8 mouse cellular contexts compared by ENCODE assay signal in the genomic region with DNA sequence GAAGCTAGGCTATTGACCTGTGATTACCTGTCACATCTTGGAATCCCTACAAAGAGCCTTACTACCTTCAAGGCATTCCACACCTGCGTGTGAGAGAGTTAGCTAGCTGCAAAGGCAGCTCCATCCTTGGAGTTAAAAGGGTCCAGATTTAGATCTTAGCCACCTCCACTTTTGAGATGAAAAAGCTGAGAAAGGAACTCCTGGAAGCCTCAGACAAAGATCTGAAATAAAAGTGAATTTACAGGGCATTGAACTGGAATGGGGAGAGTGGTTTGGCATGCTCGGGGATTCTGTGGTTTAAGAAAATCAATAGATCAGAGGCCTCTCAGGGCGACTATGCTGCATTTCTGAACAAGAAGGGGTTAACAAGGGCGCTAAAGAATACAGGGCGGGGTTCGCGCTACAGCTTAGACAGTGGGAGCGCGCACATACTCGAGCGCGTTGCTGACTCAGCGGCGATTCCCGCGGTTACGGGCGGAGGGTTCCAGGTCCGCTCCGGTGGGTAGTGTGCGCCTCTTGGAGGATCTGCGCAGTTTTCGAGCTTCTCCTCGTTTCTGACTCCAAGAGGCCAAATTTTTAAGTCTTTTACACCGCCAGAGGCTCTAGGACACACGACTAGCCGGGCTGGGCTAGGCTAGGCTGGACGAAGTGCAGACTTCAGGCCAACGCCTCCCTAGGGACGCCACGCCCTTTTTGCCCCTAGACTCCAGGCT. TPM values are rescaled to one million over a fixed set of nuclear protein-coding genes. Genes with fewer than 3 reads are reported as not detected.
DNase-seq lines count a peak whose midpoint lies in the region; ATAC-seq and TF ChIP-seq lines count a peak whose summit lies in the region.

No protein-coding gene starts in this region.

- in situ Hi-C loops in CH12.LX (cut with MboI; ENCODE audit: low pct_ligation_motif_present, low pct_unique_long_range_greater_than_20kb, low sequenced_read_pairs), result loop anchor here (5.0 kb wide), 1 partner anchor 35 kb away; no protein-coding TSS in a partner anchor

- peak; percentile 85 for DNase-seq in CH12.LX (ENCODE audit: extremely low read depth)
- DNase-seq in adrenal gland, postnatal 10 days, result peak; percentile 81
- peak; percentile 69 for DNase-seq in fibroblast of lung, adult 2 months (ENCODE audit: low read depth)
- peak; percentile 76 to 89 for DNase-seq in kidney, postnatal 25 days
- no peak for DNase-seq in liver, postnatal 0 days
- DNase-seq in neural tube, embryonic 11.5 days (ENCODE audit: low spot score), result peak; percentile 82
- DNase-seq in urinary bladder, postnatal 36 days (ENCODE audit: low spot score in 2 of 2), result peak; percentile 70 to 78

- H3K27me3 ChIP-seq in CH12.LX (replicated peaks), result peaks cover 9% of the 10 kb centered on the region
- H3K27me3 ChIP-seq in heart, embryonic 16.5 days (ENCODE audit: control insufficient read depth, insufficient read depth, low read length), result peaks cover 16% of the 10 kb centered on the region
- peaks cover 95% of the 10 kb centered on the region for H3K27me3 ChIP-seq in liver, postnatal 0 days (ENCODE audit: insufficient read depth, low read length)
- peaks cover 68% of the 10 kb centered on the region for H3K27me3 ChIP-seq in neural tube, embryonic 11.5 days (ENCODE audit: control insufficient read depth, insufficient read depth, low read length)

- peak; percentile 50 for ATAC-seq in heart, embryonic 16.5 days (replicated peaks; ENCODE audit: extremely low read depth, insufficient read depth, low FRiP score)
- peak; percentile 35 for ATAC-seq in liver, postnatal 0 days
- ATAC-seq in neural tube, embryonic 11.5 days (ENCODE audit: insufficient read depth, low FRiP score, low TSS enrichment), result peak; percentile 31; the same call in 1 of the 2 replicates

- H3K27ac ChIP-seq in CH12.LX (ENCODE audit: insufficient read depth, low read depth), result peak overlapping the region; percentile 71
- peak overlapping the region; percentile 93 for H3K27ac ChIP-seq in heart, embryonic 16.5 days (ENCODE audit: low read length)
- peak overlapping the region; percentile 35; the same call in 1 of the 2 replicates for H3K27ac ChIP-seq in liver, postnatal 0 days (ENCODE audit: low read depth)
- H3K27ac ChIP-seq in neural tube, embryonic 11.5 days (ENCODE audit: low read depth, low read length), result peak overlapping the region; percentile 57; the same call in 1 of the 2 replicates

- TF ChIP-seq RAD21 in CH12.LX (IDR thresholded peaks at IDR 0.05; ENCODE audit: low read depth, low read length), result peak; percentile 3; the same call in 1 of the 2 replicates

- H3K36me3 ChIP-seq in CH12.LX (replicated peaks in 1 of 2; ENCODE audit: control insufficient read depth in 1 of 2, insufficient read depth in 1 of 2, low read length in 1 of 2), result peaks cover 12 to 14% of the 10 kb centered on the region in 2 experiments
- H3K36me3 ChIP-seq in heart, embryonic 16.5 days (ENCODE audit: control insufficient read depth, insufficient read depth), result peaks cover 14% of the 10 kb centered on the region
- H3K36me3 ChIP-seq in liver, postnatal 0 days (replicated peaks; ENCODE audit: insufficient read depth, low read length), result peaks cover 6% of the 10 kb centered on the region; the same call in 1 of the 2 replicates
- no peaks in the 10 kb centered on the region for H3K36me3 ChIP-seq in neural tube, embryonic 11.5 days (ENCODE audit: control insufficient read depth, insufficient read depth, low read length)

- peak overlapping the region; percentile 44 to 53 (median 48) for H3K4me3 ChIP-seq in CH12.LX (replicated peaks in 1 of 3; ENCODE audit: low read depth in 2 of 3, low read length in 2 of 3, poor library complexity in 1 of 3)
- H3K4me3 ChIP-seq in heart, embryonic 16.5 days (ENCODE audit: low read length), result peak overlapping the region; percentile 65
- peak overlapping the region; percentile 63 for H3K4me3 ChIP-seq in liver, postnatal 0 days (ENCODE audit: low read depth, low read length)
- H3K4me3 ChIP-seq in neural tube, embryonic 11.5 days (ENCODE audit: low read depth, low read length), result peak overlapping the region; percentile 40

- H3K4me2 ChIP-seq in CH12.LX (ENCODE audit: insufficient read depth, low read depth, poor library complexity, severe bottlenecking), result peak overlapping the region; percentile 87
- peak overlapping the region; percentile 80 for H3K4me2 ChIP-seq in heart, embryonic 16.5 days (ENCODE audit: low read depth, low read length)
- H3K4me2 ChIP-seq in liver, postnatal 0 days (ENCODE audit: low read depth, low read length), result peak overlapping the region; percentile 82
- H3K4me2 ChIP-seq in neural tube, embryonic 11.5 days (ENCODE audit: low read depth), result peak overlapping the region; percentile 66

- peaks cover 10% of the 10 kb centered on the region; the same call in 1 of the 2 replicates for H3K79me2 ChIP-seq in CH12.LX (replicated peaks; ENCODE audit: control insufficient read depth, extremely low read depth, insufficient read depth, poor library complexity, severe bottlenecking)

- no peak for TF ChIP-seq CTCF in CH12.LX (conservative IDR thresholded peaks at IDR 0.05 in 1 of 2, IDR thresholded peaks at IDR 0.05 in 1 of 2; ENCODE audit: low read depth in 2 of 2, low read length in 2 of 2)
- no peak for TF ChIP-seq CTCF in liver, postnatal 0 days (IDR thresholded peaks at IDR 0.05; ENCODE audit: low read depth)

- peaks cover 3 to 56% of the 10 kb centered on the region in 2 experiments; a peak in 3 of 4 replicates for H3K4me1 ChIP-seq in CH12.LX (ENCODE audit: control insufficient read depth in 1 of 2, insufficient read depth in 2 of 2)
- H3K4me1 ChIP-seq in heart, embryonic 16.5 days (ENCODE audit: control insufficient read depth, insufficient read depth, low read length), result peaks cover 59% of the 10 kb centered on the region
- H3K4me1 ChIP-seq in liver, postnatal 0 days (ENCODE audit: insufficient read depth), result peaks cover 54% of the 10 kb centered on the region
- H3K4me1 ChIP-seq in neural tube, embryonic 11.5 days (ENCODE audit: control insufficient read depth, insufficient read depth, low read length), result peaks cover 19% of the 10 kb centered on the region

- dilution Hi-C loops in CH12.LX (cut with MboI; ENCODE audit: extremely low pct_ligation_motif_present, extremely low pct_unique_long_range_greater_than_20kb, low sequenced_read_pairs), result no loop called here

- no peaks in the 10 kb centered on the region for H3K9me3 ChIP-seq in CH12.LX (replicated peaks; ENCODE audit: low read length)
- no peaks in the 10 kb centered on the region for H3K9me3 ChIP-seq in heart, embryonic 16.5 days (replicated peaks; ENCODE audit: control insufficient read depth, low read length)
- H3K9me3 ChIP-seq in liver, postnatal 0 days (ENCODE audit: low read length), result no peaks in the 10 kb centered on the region
- H3K9me3 ChIP-seq in neural tube, embryonic 11.5 days (ENCODE audit: control insufficient read depth, low read length), result no peaks in the 10 kb centered on the region

- WGBS in heart, embryonic 16.5 days, result under 1% methylated on average over 31 of the region's 31 CpGs
- WGBS in liver, postnatal 0 days (ENCODE audit: insufficient replicate concordance), result under 1% methylated on average over 31 of the region's 31 CpGs
- WGBS in neural tube, embryonic 11.5 days, result under 1% methylated on average over 31 of the region's 31 CpGs

- peak; percentile 13; the same call in 1 of the 2 replicates for TF ChIP-seq EP300 in CH12.LX (IDR thresholded peaks at IDR 0.05; ENCODE audit: low read length)
- no peak for TF ChIP-seq EP300 in liver, postnatal 0 days (IDR thresholded peaks at IDR 0.05; ENCODE audit: low read depth)

- TF ChIP-seq POLR2A in CH12.LX (IDR thresholded peaks at IDR 0.05; ENCODE audit: low read depth, low read length), result peak; percentile 59; the same call in 1 of the 2 replicates

- H3K9ac ChIP-seq in CH12.LX (ENCODE audit: insufficient read depth, low read depth), result peak overlapping the region; percentile 50
- H3K9ac ChIP-seq in heart, embryonic 16.5 days (ENCODE audit: low read length), result peak overlapping the region; percentile 76
- peak overlapping the region; percentile 54 for H3K9ac ChIP-seq in liver, postnatal 0 days (replicated peaks)
- peak overlapping the region; percentile 35 for H3K9ac ChIP-seq in neural tube, embryonic 11.5 days (ENCODE audit: low read length)

RNA-seq across cellular contexts. Expression of gene Plekhh3, which starts 0.7 kb away (rescaled TPM):
- total RNA-seq in CH12.LX (2012; rRNA removed), result 16.3 and 20.3 TPM in 2 replicates
- 2.8 and 2.9 TPM in 2 replicates for total RNA-seq in CH12.LX (2014; rRNA removed)
- 3.7 and 5.0 TPM in 2 replicates for polyA plus RNA-seq in CH12.LX (2012; ENCODE audit: insufficient read length, low read depth)
- 10 to 100 TPM; 26.2 to 40.8 TPM for total RNA-seq in adrenal gland, postnatal 10 days (2021)
- 8.7 and 11.5 TPM in 2 replicates for polyA plus RNA-seq in heart, embryonic 16.5 days (2015; fragmentation: Nextera tagmentation; extraction: Ambion mirVana)
- polyA plus RNA-seq in liver, postnatal 0 days (2015; fragmentation: Nextera tagmentation; extraction: Ambion mirVana), result 1.6 and 3.4 TPM in 2 replicates
- polyA plus RNA-seq in neural tube, embryonic 11.5 days (2014; fragmentation: Nextera tagmentation; extraction: Ambion mirVana), result 9.2 and 11.8 TPM in 2 replicates

RNA-seq across cellular contexts. Expression of gene Cntnap1, which starts 1.6 kb away (rescaled TPM):
- total RNA-seq in CH12.LX (2012; rRNA removed) (15.6 and 16.7 TPM in 2 replicates), CH12.LX (2014; rRNA removed) (3.6 and 4.4 TPM in 2 replicates)
- 17.9 and 19.5 TPM in 2 replicates for polyA plus RNA-seq in CH12.LX (2012; ENCODE audit: insufficient read length, low read depth)
- total RNA-seq in adrenal gland, postnatal 10 days (2021), result 10 to 100 TPM; 12.1 to 15.9 TPM
- 0.89 and 1.0 TPM in 2 replicates for polyA plus RNA-seq in heart, embryonic 16.5 days (2015; fragmentation: Nextera tagmentation; extraction: Ambion mirVana)
- 1.4 and 1.5 TPM in 2 replicates for polyA plus RNA-seq in liver, postnatal 0 days (2015; fragmentation: Nextera tagmentation; extraction: Ambion mirVana)
- 0.94 and 1.0 TPM in 2 replicates for polyA plus RNA-seq in neural tube, embryonic 11.5 days (2014; fragmentation: Nextera tagmentation; extraction: Ambion mirVana)

RNA-seq across cellular contexts. Expression of gene Ccr10, which starts 3.4 kb away (rescaled TPM):
- total RNA-seq in CH12.LX (2012; rRNA removed) (29.6 and 58.7 TPM in 2 replicates), CH12.LX (2014; rRNA removed) (14.1 and 17.2 TPM in 2 replicates)
- 12.3 TPM in 2 replicates for polyA plus RNA-seq in CH12.LX (2012; ENCODE audit: insufficient read length, low read depth)
- under 1 TPM; 0.78 to 1.00 TPM for total RNA-seq in adrenal gland, postnatal 10 days (2021)
- polyA plus RNA-seq in heart, embryonic 16.5 days (2015; fragmentation: Nextera tagmentation; extraction: Ambion mirVana), result 0.16 and 0.60 TPM in 2 replicates
- polyA plus RNA-seq in liver, postnatal 0 days (2015; fragmentation: Nextera tagmentation; extraction: Ambion mirVana), result 0.09 TPM in 2 replicates
- 0.14 and 0.44 TPM in 2 replicates for polyA plus RNA-seq in neural tube, embryonic 11.5 days (2014; fragmentation: Nextera tagmentation; extraction: Ambion mirVana)

RNA-seq across cellular contexts. Expression of gene Tubg2, which starts 16.2 kb away (rescaled TPM):
- total RNA-seq in CH12.LX (2012; rRNA removed), result 3.1 and 4.7 TPM in 2 replicates
- 1.2 and 2.1 TPM in 2 replicates for total RNA-seq in CH12.LX (2014; rRNA removed)
- polyA plus RNA-seq in CH12.LX (2012; ENCODE audit: insufficient read length, low read depth), result 8.7 and 10.5 TPM in 2 replicates
- total RNA-seq in adrenal gland, postnatal 10 days (2021), result 1 to 10 TPM; 6.9 to 7.2 TPM
- 3.0 and 3.3 TPM in 2 replicates for polyA plus RNA-seq in heart, embryonic 16.5 days (2015; fragmentation: Nextera tagmentation; extraction: Ambion mirVana)
- 0.12 and 0.22 TPM in 2 replicates for polyA plus RNA-seq in liver, postnatal 0 days (2015; fragmentation: Nextera tagmentation; extraction: Ambion mirVana)
- 6.2 and 6.9 TPM in 2 replicates for polyA plus RNA-seq in neural tube, embryonic 11.5 days (2014; fragmentation: Nextera tagmentation; extraction: Ambion mirVana)

RNA-seq across cellular contexts. Expression of gene Tubg1, which starts 52.1 kb away (rescaled TPM):
- 108 and 116 TPM in 2 replicates for total RNA-seq in CH12.LX (2012; rRNA removed)
- total RNA-seq in CH12.LX (2014; rRNA removed), result 53.7 and 57.4 TPM in 2 replicates
- polyA plus RNA-seq in CH12.LX (2012; ENCODE audit: insufficient read length, low read depth), result 182 and 190 TPM in 2 replicates
- total RNA-seq in adrenal gland, postnatal 10 days (2021), result 10 to 100 TPM; 42.6 to 44.6 TPM
- 70.9 and 72.6 TPM in 2 replicates for polyA plus RNA-seq in heart, embryonic 16.5 days (2015; fragmentation: Nextera tagmentation; extraction: Ambion mirVana)
- polyA plus RNA-seq in liver, postnatal 0 days (2015; fragmentation: Nextera tagmentation; extraction: Ambion mirVana), result 19.0 and 20.8 TPM in 2 replicates
- 111 and 116 TPM in 2 replicates for polyA plus RNA-seq in neural tube, embryonic 11.5 days (2014; fragmentation: Nextera tagmentation; extraction: Ambion mirVana)

Comparison
In these comparisons a context has a peak if more than half of its experiments do, and no peak if none do; other contexts are left out.
1. H3K27ac ChIP-seq: peak in every context shown above with its lines; median percentile 93 in heart, embryonic 16.5 days; 71 in CH12.LX; 57 in neural tube, embryonic 11.5 days; 35 in liver, postnatal 0 days.